Mouse (Mus musculus) brain, adult 2 months (tissue): ENCODE results near the gene Mettl17.

Experiments
- DNase-seq: peaks from one replicate; pipeline ENCODE4 v3.0.0; 2011; ENCODE audit warnings: low read depth, low spot score

Gene Mettl17

DNA sequence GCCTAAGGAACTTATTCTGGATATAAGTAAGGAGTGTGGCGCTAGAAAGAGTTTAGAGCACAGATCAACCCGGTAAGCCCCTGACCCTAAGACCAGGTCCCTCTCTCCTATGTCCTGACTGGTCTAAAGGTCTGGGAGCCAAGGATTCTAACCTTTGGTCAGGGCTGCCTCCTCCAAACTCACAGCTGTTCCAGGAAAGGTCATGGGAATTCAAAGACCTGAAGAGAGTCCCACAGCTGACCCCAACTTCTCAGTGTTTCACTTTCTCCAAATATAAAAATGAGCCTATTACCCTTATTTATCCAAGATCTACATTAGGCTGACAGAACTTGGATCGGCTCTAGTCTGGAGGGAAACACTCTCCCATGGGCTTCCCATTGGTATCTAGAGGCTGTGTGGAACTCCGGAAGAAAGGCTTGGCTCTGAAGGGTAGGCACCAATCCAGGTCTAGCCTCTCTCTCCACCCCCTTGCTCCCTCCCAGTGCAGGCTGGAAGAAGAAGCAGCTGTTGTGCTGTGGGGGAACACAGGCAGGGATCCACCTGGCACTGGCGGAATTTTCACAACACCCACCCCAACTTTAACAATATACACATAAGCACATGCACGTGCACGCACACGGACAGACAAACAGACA, 44.8 kb downstream of the Mettl17 start:
- DNase-seq: peak; percentile 85

DNA sequence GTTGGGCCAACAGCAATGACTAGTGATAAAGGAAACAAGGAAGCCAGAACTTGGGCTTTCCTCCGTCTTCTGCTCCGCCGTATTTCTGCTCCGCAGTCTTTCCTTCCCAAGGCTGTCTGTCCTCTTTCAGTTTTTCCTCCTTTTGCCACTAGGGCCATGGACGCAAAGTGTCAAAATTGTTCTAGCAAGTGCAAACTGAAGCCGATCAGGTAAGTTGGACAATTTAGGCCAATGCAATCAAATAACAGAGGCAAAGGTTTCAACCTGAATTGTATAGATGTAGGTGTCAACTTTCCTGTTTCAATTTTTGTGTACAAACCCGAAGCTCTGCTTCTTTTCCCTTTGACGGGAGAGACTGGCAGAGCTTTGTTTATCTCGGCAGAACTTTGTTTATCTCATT, 45.3 kb downstream of the Mettl17 start:
- DNase-seq: no peak

DNA sequence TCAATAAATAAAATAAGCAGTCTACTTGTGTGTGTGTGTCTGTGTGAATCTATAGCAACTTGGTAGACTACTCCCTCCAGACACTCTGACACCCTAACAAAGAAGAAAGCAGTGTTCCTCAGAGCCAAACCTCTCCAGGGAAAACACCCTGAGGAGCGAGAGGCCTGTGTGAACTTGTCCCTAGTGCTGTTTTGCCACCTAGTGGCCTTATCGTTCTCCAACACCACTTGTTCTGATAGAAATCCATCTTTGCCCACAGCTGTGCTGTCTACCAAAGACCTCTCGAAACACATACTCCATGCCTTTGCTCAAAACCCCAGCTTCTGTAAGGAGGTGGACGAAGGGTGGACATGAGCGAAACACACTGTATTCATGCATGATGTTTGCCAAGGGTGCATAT, 46.2 kb downstream of the Mettl17 start:
- peak; percentile 91 for DNase-seq

DNA sequence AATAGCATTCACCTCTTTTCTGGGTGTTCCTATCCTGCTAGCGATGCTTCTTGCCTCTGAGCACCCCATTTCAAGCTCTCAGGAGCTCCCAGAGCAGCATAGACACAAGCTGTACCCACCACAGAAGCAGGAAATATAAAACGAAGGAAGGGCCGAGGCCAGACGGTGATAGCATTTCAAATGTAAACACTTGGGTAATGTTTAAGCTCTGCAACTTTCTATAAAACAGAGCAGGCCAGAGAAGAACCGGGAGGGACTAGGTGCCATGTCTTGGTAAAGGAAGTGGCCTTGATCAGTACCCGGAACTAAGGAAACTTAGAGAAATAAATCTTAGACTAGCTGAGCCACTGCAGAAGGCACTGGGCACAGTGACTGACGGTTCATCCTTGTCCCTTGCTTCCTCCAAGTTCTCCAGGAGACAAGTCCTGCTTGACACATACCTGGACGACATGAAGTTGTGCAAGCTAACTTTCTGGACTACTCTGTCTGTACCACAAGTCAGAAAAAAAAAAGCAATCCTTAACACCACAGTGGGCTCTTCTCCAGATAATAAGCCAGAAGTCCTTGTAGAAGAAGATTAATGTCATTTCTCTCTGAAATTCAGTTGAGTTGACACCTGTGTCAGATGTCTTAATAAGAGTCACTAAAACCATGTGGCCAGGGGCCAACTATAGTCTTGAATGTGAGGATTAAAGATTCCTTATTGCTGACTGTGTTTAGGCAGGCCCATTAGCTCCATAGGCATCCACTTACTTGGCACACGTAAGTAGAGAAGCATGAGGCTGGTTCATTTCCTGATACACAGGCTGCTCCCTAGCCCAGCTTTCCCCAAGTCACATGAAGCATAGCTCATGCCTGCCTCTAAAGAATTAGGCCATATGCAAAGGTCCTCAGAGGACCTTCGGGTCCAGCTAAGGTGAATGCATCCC, 47.7 kb downstream of the Mettl17 start:
- DNase-seq: no peak

- no peak for DNase-seq
These were observed 54.4 kb downstream of the Mettl17 start for GRCm38 (mm10) chr14:51939005-51939404.

DNA sequence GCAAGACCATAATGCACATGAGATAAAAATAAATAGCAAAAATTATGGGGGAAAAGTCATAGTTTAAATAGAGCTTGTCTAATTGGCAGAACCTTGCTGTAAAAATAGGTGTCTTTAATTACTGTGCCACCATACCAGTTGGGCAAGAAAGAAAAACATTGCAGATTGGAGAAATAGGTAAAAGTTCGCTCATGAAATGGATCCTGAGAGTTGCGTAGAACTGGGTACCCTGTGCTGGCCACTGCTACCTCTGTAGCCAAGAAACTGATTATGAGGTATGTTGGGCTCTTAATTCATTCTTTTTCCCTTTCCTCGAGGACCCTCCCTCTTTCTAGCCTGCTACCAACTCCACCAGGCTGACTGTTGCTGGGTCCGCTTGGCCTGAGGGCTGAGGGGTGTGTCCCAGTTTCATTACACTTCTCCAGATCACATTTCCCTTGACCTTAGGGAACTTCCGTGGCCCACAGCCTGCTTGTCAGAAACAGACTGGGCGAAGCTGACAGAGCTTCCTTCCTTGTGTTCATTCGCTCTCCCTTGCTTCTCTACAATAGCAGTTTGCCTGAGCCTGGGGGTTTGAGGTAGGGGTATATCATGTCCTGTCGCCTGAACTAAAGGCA, 56.4 kb downstream of the Mettl17 start:
- no peak for DNase-seq

DNA sequence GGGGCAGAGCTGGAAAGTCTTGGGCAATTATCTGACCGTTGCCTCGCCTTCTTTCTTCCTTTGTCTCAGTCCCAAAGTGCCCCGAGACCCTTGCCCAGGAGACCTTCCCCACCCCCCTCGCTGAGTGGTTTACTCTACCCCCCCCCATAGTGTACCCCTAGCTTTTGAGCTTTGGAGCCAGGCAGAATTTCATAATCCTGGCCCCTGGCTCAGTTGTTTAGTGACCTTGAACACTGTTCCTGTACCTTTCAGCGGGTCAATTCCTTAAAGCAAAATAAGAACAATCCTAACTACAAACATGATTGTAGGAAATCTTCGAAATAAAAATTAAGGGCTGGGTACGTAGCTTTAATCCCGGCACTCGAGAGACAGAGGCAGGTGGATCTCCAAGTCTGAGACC, 56.9 kb downstream of the Mettl17 start:
- DNase-seq: no peak

- DNase-seq: no peak
These were observed 57.6 kb downstream of the Mettl17 start for GRCm38 (mm10) chr14:51942236-51942635.
